Mouse (Mus musculus): Measurements from ENCODE around the gene Pip4k2b. TPM values are rescaled to one million over a fixed set of nuclear protein-coding genes. Genes with fewer than 3 reads are reported as not detected.

The Pip4k2b gene
- polyA plus RNA-seq (2017; shearing (Covaris generic)), result 2.0 TPM

DNA sequence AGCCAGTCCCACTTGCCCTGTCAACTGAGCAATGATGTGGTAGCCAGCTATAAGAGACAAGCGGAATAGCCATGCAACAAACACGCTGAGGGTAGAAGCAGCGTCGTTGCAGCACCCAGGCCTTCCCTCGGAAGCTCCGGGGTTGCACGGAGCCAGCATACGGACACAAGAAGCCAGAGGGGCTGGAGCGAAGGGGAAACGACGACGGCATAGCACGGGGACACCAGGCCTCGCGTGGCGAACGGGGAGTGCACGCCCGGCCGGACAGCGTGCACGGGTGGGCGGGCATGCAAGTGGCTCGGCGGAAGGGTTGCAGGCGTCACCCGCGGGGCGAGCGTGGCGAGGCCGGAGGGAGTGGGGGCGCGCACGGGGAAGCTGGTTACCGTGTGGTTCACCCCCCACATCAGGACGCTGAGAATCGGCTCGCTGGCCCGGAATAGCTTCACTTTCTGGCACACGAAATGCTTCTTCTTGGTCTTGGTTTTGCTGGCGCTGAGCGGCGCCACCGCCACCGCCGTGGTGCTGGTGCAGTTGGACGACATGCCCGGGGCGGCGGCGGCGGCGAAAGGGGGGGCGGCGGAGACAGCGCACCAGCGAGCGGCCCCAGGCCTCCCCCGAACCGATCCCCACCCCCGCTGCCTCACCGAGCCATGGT is at the start of gene Pip4k2b:
TSS of gene Pip4k2b (minus strand) at position 642 of the 655 bp plus-strand sequence.

GRCm38 (mm10) chr11:97781832-97782563 is 37.5 kb upstream of the Pip4k2b start, which contains the start of gene Rpl23:
Rpl23 (minus strand) TSS chr11:97782437.

GRCm38 (mm10) chr11:97775808-97776496 is 31.4 kb upstream of the Pip4k2b start, which contains the start of gene 1700001P01Rik:
1700001P01Rik (minus strand) TSS chr11:97775918.

GRCm38 (mm10) chr11:97766154-97766881 is 21.8 kb upstream of the Pip4k2b start, which contains the start of gene Cwc25:
Cwc25 (minus strand) TSS chr11:97766556.

DNA sequence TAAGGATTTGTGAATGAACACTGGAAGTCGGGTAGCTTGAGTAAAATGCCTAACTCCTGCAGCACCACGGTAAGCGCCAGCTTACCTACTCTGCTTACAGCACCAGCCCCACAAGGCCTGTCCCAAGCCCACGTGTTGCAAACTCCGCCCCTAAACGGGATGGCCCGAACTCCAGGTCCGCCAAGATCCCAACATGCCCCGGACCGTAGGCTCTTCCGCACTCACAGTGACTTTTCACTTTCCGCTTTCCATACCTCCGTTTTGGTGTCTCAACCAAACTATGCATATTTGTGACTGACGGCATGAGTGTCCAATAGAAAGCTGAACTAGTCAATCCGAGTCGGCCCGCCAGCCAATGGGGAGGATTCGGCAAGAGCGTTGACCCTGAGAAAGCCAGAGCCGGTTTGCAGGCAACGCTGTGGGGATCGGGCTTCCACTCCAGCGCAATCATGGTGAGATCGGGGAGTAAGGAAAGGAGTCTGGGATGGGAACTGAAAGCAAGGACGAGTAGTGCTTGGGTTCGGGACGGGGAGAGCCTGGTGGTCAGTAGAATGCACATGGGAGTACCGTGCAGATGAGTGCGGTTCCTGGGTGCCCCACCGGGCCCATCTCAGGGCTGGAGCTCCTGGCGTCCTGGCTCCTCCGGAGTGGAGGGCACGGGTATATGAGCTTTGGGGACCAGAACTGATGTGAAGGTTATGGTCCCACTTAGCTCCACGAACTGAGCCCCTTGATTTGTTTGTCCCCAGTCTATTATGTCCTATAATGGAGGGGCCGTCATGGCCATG is 41.3 kb downstream of the Pip4k2b start, which contains the start of gene Psmb3:
TSS of gene Psmb3 (plus strand) at position 361 of the 788 bp plus-strand sequence.

GRCm38 (mm10) chr11:97700003-97700745 is 44.3 kb downstream of the Pip4k2b start, which contains the start of gene Pcgf2:
Pcgf2 (minus strand) TSS chr11:97700497.

GRCm38 (mm10) chr11:97685613-97686321 is 58.7 kb downstream of the Pip4k2b start, which contains the start of gene Cisd3:
Cisd3 (plus strand) TSS chr11:97685826.

Other genes with a start within 250 kb of the Pip4k2b start
- not detected for gene 4933428G20Rik, start 244.4 kb downstream of the Pip4k2b start, polyA plus RNA-seq (2017; shearing (Covaris generic))
- gene Srcin1, start 168.5 kb downstream of the Pip4k2b start, polyA plus RNA-seq (2017; shearing (Covaris generic)), result not detected
- gene Epop, start 115.0 kb downstream of the Pip4k2b start, polyA plus RNA-seq (2017; shearing (Covaris generic)), result 0.73 TPM
- 10.3 TPM for gene Mllt6, start 81.3 kb downstream of the Pip4k2b start, polyA plus RNA-seq (2017; shearing (Covaris generic))
- 93.6 TPM for gene Cisd3, start 58.9 kb downstream of the Pip4k2b start, polyA plus RNA-seq (2017; shearing (Covaris generic))
- gene Pcgf2, start 44.2 kb downstream of the Pip4k2b start, polyA plus RNA-seq (2017; shearing (Covaris generic)), result 1.8 TPM
- 537 TPM for gene Psmb3, start 41.3 kb downstream of the Pip4k2b start, polyA plus RNA-seq (2017; shearing (Covaris generic))
- 32.5 TPM for gene Cwc25, start 21.9 kb upstream of the Pip4k2b start, polyA plus RNA-seq (2017; shearing (Covaris generic))
- not detected for gene 1700001P01Rik, start 31.2 kb upstream of the Pip4k2b start, polyA plus RNA-seq (2017; shearing (Covaris generic))
- 695 TPM for gene Rpl23, start 37.7 kb upstream of the Pip4k2b start, polyA plus RNA-seq (2017; shearing (Covaris generic))
- 240 TPM for gene Lasp1, start 54.3 kb upstream of the Pip4k2b start, polyA plus RNA-seq (2017; shearing (Covaris generic))
- gene B230217C12Rik, start 96.1 kb upstream of the Pip4k2b start, polyA plus RNA-seq (2017; shearing (Covaris generic)), result 0.77 TPM
- 1.1 TPM for gene Fbxo47, start 139.4 kb upstream of the Pip4k2b start, polyA plus RNA-seq (2017; shearing (Covaris generic))
- 1.4 TPM for gene Plxdc1, start 241.7 kb upstream of the Pip4k2b start, polyA plus RNA-seq (2017; shearing (Covaris generic))

All from CD4-positive, CD25-positive, alpha-beta regulatory T cell, adult 9 weeks (primary cell).